8 mouse cellular contexts compared by ENCODE assay signal in the genomic region with DNA sequence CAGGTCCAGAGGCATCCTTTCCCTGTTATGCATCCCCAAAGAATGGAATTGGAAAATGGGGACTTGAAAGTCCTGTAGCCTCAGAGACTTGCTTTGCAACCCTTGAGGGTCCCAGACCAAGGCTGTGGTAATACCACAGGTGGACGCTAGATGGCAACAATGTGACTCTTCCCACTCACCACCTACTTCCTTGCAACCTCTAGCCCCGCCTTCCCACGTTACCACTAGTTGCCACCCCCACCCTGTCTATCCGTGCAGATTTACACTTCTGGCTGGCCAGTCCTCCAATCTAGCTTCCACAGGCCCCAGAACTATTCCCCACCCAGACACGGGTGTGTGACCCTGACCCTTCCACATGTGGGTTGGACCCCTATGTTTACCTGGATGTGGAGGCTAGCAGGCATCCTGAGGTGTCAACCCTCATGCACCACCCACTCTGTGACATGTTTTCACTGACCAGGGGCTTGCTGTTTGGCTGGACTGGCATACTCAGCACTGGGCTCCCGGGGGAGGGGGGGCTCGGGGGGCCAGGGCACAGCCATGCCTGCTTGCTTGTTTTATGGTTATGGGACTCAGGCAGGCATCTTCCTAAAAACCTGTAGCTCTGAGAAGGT. TPM values are rescaled to one million over a fixed set of nuclear protein-coding genes. Genes with fewer than 3 reads are reported as not detected.
DNase-seq lines count a peak whose midpoint lies in the region; ATAC-seq and TF ChIP-seq lines count a peak whose summit lies in the region.

No protein-coding gene starts in this region.

- H3K4me2 ChIP-seq in forebrain, embryonic 15.5 days (replicated peaks): no peak overlapping the region
- H3K4me2 ChIP-seq in hindbrain, embryonic 14.5 days (replicated peaks): no peak overlapping the region

- H3K4me3 ChIP-seq in forebrain, embryonic 15.5 days: no peak overlapping the region
- no peak overlapping the region for H3K4me3 ChIP-seq in hindbrain, embryonic 14.5 days (replicated peaks; ENCODE audit: low read length)
- no peak overlapping the region for H3K4me3 ChIP-seq in spleen, adult 2 months (ENCODE audit: extremely low read depth, insufficient read depth, insufficient read length)

- peaks cover 61% of the 10 kb centered on the region for H3K36me3 ChIP-seq in forebrain, embryonic 15.5 days
- H3K36me3 ChIP-seq in hindbrain, embryonic 14.5 days (replicated peaks; ENCODE audit: control insufficient read depth, insufficient read depth): peaks cover 73% of the 10 kb centered on the region
- peaks cover 16% of the 10 kb centered on the region for H3K36me3 ChIP-seq in spleen, adult 2 months (ENCODE audit: control insufficient read depth, insufficient read depth, low read length)

- H3K9ac ChIP-seq in forebrain, embryonic 15.5 days (replicated peaks): no peak overlapping the region
- H3K9ac ChIP-seq in hindbrain, embryonic 14.5 days: no peak overlapping the region

- TF ChIP-seq CTCF in spleen, adult 2 months (IDR thresholded peaks at IDR 0.05; ENCODE audit: extremely low read depth, insufficient read depth, insufficient read length, insufficient replicate concordance): peak; percentile 74; the same call in 1 of the 2 replicates

- peak overlapping the region; percentile 48; the same call in 1 of the 2 replicates for H3K27ac ChIP-seq in forebrain, embryonic 15.5 days (replicated peaks)
- peak overlapping the region; percentile 41; the same call in 1 of the 2 replicates for H3K27ac ChIP-seq in hindbrain, embryonic 14.5 days
- H3K27ac ChIP-seq in spleen, adult 2 months (ENCODE audit: insufficient read depth, low read length): no peak overlapping the region

- H3K4me1 ChIP-seq in forebrain, embryonic 15.5 days: no peaks in the 10 kb centered on the region; the same call in 1 of the 2 replicates
- peaks cover 7% of the 10 kb centered on the region; the same call in 1 of the 2 replicates for H3K4me1 ChIP-seq in hindbrain, embryonic 14.5 days (replicated peaks; ENCODE audit: control insufficient read depth, insufficient read depth, low read length)
- H3K4me1 ChIP-seq in spleen, adult 2 months (ENCODE audit: control insufficient read depth, insufficient read depth, insufficient read length): peaks cover 3% of the 10 kb centered on the region; the same call in 1 of the 2 replicates

- ATAC-seq in forebrain, embryonic 15.5 days (replicated peaks): peak; percentile 66
- peak; percentile 61 for ATAC-seq in hindbrain, embryonic 14.5 days (ENCODE audit: low FRiP score)

- H3K9me3 ChIP-seq in forebrain, embryonic 15.5 days: no peaks in the 10 kb centered on the region
- H3K9me3 ChIP-seq in hindbrain, embryonic 14.5 days (ENCODE audit: control insufficient read depth, low read length): no peaks in the 10 kb centered on the region

- intact Hi-C loops in left cerebral cortex, postnatal 10 days (cut with DNase I): loop anchor here (5.0 kb wide), 1 partner anchor 119 kb away; no protein-coding TSS in a partner anchor
- intact Hi-C loops in left cerebral cortex, postnatal 25 days (cut with DNase I): loop anchor here (2.0 kb wide), 1 partner anchor 117 kb away; no protein-coding TSS in a partner anchor

- peak; percentile 65 to 80 for DNase-seq in left cerebral cortex, postnatal 10 days (ENCODE audit: extremely low spot score in 1 of 2, low spot score in 2 of 2)
- no peak for DNase-seq in left cerebral cortex, adult 8-10 months (ENCODE audit: low spot score in 2 of 2)
- peak; percentile 71 to 77 for DNase-seq in cerebellum, adult 18-20 months
- peak; percentile 80 for DNase-seq in hindbrain, embryonic 14.5 days (ENCODE audit: low spot score)
- DNase-seq in left cerebral cortex, postnatal 25 days (ENCODE audit: low spot score in 2 of 2): peak; percentile 49 to 52
- DNase-seq in mesoderm, embryonic 11.5 days (ENCODE audit: low read depth, low spot score): peak; percentile 84
- peak; percentile 42 to 54 for DNase-seq in spleen, adult 2 months (ENCODE audit: low read depth in 1 of 2, low spot score in 2 of 2)

- no peak for TF ChIP-seq POLR2A in spleen, adult 2 months (IDR thresholded peaks at IDR 0.05; ENCODE audit: low read depth, low read length)

- no peaks in the 10 kb centered on the region for H3K27me3 ChIP-seq in forebrain, embryonic 15.5 days
- H3K27me3 ChIP-seq in hindbrain, embryonic 14.5 days (ENCODE audit: control insufficient read depth, insufficient read depth, low read length): no peaks in the 10 kb centered on the region
- H3K27me3 ChIP-seq in spleen, adult 2 months (ENCODE audit: control insufficient read depth, insufficient read depth, low read length): no peaks in the 10 kb centered on the region

- WGBS in forebrain, embryonic 15.5 days: 15% methylated on average over 7 of the region's 7 CpGs
- 14% methylated on average over 7 of the region's 7 CpGs for WGBS in hindbrain, embryonic 14.5 days
- 12% methylated on average over 7 of the region's 7 CpGs for whole genome bisulfite sequencing in spleen, adult 2 months

RNA-seq across cellular contexts. Expression of gene Slc29a4, which starts 31.3 kb away (rescaled TPM):
- total RNA-seq in left cerebral cortex, postnatal 10 days (2021): 10 to 100 TPM; 64.9 to 77.5 TPM
- total RNA-seq in left cerebral cortex, adult 8-10 months (2022): 10 to 100 TPM in 1 of 4 experiments, 1 to 10 TPM in 3; 6.3 to 16.9 (median 9.3) TPM
- 82.8 and 85.4 TPM in 2 replicates for polyA plus RNA-seq in forebrain, embryonic 15.5 days (2015; fragmentation: Nextera tagmentation; extraction: Ambion mirVana)
- 81.0 and 82.8 TPM in 2 replicates for polyA plus RNA-seq in hindbrain, embryonic 14.5 days (2014; fragmentation: Nextera tagmentation; extraction: Ambion mirVana)
- 10 to 100 TPM; 19.4 to 20.6 TPM for total RNA-seq in left cerebral cortex, postnatal 25 days (2021)
- 9.7 and 12.9 TPM in 2 replicates for polyA plus RNA-seq in spleen, adult 2 months (2012; rRNA removed)

Comparison
In these comparisons a context has a peak if more than half of its experiments do, and no peak if none do; other contexts are left out.
1. DNase-seq: peak in left cerebral cortex, postnatal 10 days (2 of 2), cerebellum, adult 18-20 months (2 of 2), hindbrain, embryonic 14.5 days (single experiment), left cerebral cortex, postnatal 25 days (2 of 2), mesoderm, embryonic 11.5 days (single experiment) and spleen, adult 2 months (2 of 2); none in left cerebral cortex, adult 8-10 months (0 of 2).